ENCODE assay signal across 8 mouse cellular contexts in the genomic region with DNA sequence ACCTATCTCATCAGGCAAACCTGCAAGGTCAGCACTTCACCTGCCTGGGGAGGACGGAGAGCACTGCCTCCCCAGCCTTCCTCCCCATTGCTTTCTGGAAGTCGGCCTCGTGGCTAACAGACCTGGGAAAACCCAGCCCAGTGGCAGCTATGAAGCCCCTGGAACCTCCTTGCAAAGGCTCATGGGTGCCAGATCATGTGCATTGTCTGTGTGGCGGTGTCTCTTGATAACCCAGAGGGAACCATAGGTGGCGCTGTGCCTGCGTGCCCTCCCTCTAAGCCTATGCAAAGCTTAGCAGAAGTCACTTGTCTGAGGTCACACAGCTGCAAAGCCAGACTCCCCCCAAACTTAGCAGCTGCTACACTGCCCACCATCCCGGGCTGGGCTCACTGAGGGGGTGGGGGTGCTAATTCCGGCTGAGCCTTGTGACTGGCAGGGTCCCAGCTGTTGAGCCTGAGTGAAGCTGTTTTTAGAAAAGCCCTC. TPM values are rescaled to one million over a fixed set of nuclear protein-coding genes. Genes with fewer than 3 reads are reported as not detected.
DNase-seq lines count a peak whose midpoint lies in the region; ATAC-seq and TF ChIP-seq lines count a peak whose summit lies in the region.

No protein-coding gene starts in this region.

- no peaks in the 10 kb centered on the region for H3K36me3 ChIP-seq in hindbrain, embryonic 10.5 days
- no peaks in the 10 kb centered on the region for H3K36me3 ChIP-seq in hindbrain, embryonic 12.5 days
- H3K36me3 ChIP-seq in limb, embryonic 11.5 days (ENCODE audit: control insufficient read depth, insufficient read depth, low read length) = no peaks in the 10 kb centered on the region
- no peaks in the 10 kb centered on the region for H3K36me3 ChIP-seq in midbrain, embryonic 11.5 days (ENCODE audit: control insufficient read depth, insufficient read depth, low read length)
- H3K36me3 ChIP-seq in spleen, adult 2 months (ENCODE audit: control insufficient read depth, insufficient read depth, low read length) = no peaks in the 10 kb centered on the region

- no peak overlapping the region for H3K4me3 ChIP-seq in hindbrain, embryonic 10.5 days
- H3K4me3 ChIP-seq in hindbrain, embryonic 12.5 days = no peak overlapping the region
- H3K4me3 ChIP-seq in limb, embryonic 11.5 days (ENCODE audit: low read depth, low read length) = no peak overlapping the region
- no peak overlapping the region for H3K4me3 ChIP-seq in midbrain, embryonic 11.5 days (ENCODE audit: low read depth, low read length)
- H3K4me3 ChIP-seq in spleen, adult 2 months (ENCODE audit: extremely low read depth, insufficient read depth, insufficient read length) = no peak overlapping the region

- H3K27ac ChIP-seq in hindbrain, embryonic 10.5 days = peak overlapping the region; percentile 9; the same call in 1 of the 2 replicates
- H3K27ac ChIP-seq in hindbrain, embryonic 12.5 days = no peak overlapping the region
- H3K27ac ChIP-seq in limb, embryonic 11.5 days (replicated peaks; ENCODE audit: low read depth, low read length) = no peak overlapping the region
- H3K27ac ChIP-seq in midbrain, embryonic 11.5 days (ENCODE audit: low read depth, low read length) = no peak overlapping the region
- H3K27ac ChIP-seq in spleen, adult 2 months (ENCODE audit: insufficient read depth, low read length) = peak overlapping the region; percentile 91

- TF ChIP-seq CTCF in spleen, adult 2 months (IDR thresholded peaks at IDR 0.05; ENCODE audit: extremely low read depth, insufficient read depth, insufficient read length, insufficient replicate concordance) = peak; percentile 75; the same call in 1 of the 2 replicates

- DNase-seq in hindbrain, embryonic 10.5 days (ENCODE audit: low spot score) = peak; percentile 79
- DNase-seq in embryo, embryonic 11 days = peak; percentile 87
- DNase-seq in heart, adult 11 months = peak; percentile 99
- peak; percentile 68 for DNase-seq in kidney, adult 18-20 months
- DNase-seq in limb, embryonic 11.5 days (ENCODE audit: low spot score) = peak; percentile 80
- DNase-seq in midbrain, embryonic 11.5 days (ENCODE audit: low spot score, missing footprints) = peak; percentile 93
- DNase-seq in spleen, adult 2 months (ENCODE audit: low read depth in 1 of 2, low spot score in 2 of 2) = peak; percentile 79 to 81

- H3K9ac ChIP-seq in hindbrain, embryonic 12.5 days = no peak overlapping the region
- no peak overlapping the region for H3K9ac ChIP-seq in limb, embryonic 11.5 days (ENCODE audit: low read length)
- no peak overlapping the region for H3K9ac ChIP-seq in midbrain, embryonic 11.5 days (ENCODE audit: low read length)

- no peak for TF ChIP-seq POLR2A in spleen, adult 2 months (IDR thresholded peaks at IDR 0.05; ENCODE audit: low read depth, low read length)

- peaks cover 53% of the 10 kb centered on the region for H3K4me1 ChIP-seq in hindbrain, embryonic 10.5 days (replicated peaks)
- H3K4me1 ChIP-seq in hindbrain, embryonic 12.5 days = peaks cover 25% of the 10 kb centered on the region
- H3K4me1 ChIP-seq in limb, embryonic 11.5 days (ENCODE audit: control insufficient read depth, insufficient read depth, low read length) = peaks cover 11% of the 10 kb centered on the region
- H3K4me1 ChIP-seq in midbrain, embryonic 11.5 days (ENCODE audit: control insufficient read depth, insufficient read depth, low read length) = peaks cover 19% of the 10 kb centered on the region
- H3K4me1 ChIP-seq in spleen, adult 2 months (ENCODE audit: control insufficient read depth, insufficient read depth, insufficient read length) = peaks cover 23% of the 10 kb centered on the region

- no peaks in the 10 kb centered on the region for H3K9me3 ChIP-seq in hindbrain, embryonic 10.5 days
- H3K9me3 ChIP-seq in hindbrain, embryonic 12.5 days (replicated peaks) = no peaks in the 10 kb centered on the region
- H3K9me3 ChIP-seq in limb, embryonic 11.5 days (ENCODE audit: control insufficient read depth, low read length) = no peaks in the 10 kb centered on the region
- no peaks in the 10 kb centered on the region for H3K9me3 ChIP-seq in midbrain, embryonic 11.5 days (ENCODE audit: control insufficient read depth, low read length)

- no peak for ATAC-seq in hindbrain, embryonic 12.5 days (ENCODE audit: low FRiP score)
- peak; percentile 63 for ATAC-seq in limb, embryonic 11.5 days (ENCODE audit: insufficient number of reproducible peaks, low FRiP score, low TSS enrichment, low read depth)
- ATAC-seq in midbrain, embryonic 11.5 days (ENCODE audit: low FRiP score) = peak; percentile 74

- H3K27me3 ChIP-seq in hindbrain, embryonic 10.5 days (ENCODE audit: insufficient read depth, poor library complexity, severe bottlenecking) = peaks cover 49% of the 10 kb centered on the region
- peaks cover 48% of the 10 kb centered on the region for H3K27me3 ChIP-seq in hindbrain, embryonic 12.5 days
- H3K27me3 ChIP-seq in limb, embryonic 11.5 days (ENCODE audit: control insufficient read depth, insufficient read depth, low read length) = peaks cover 12% of the 10 kb centered on the region
- H3K27me3 ChIP-seq in midbrain, embryonic 11.5 days (ENCODE audit: control insufficient read depth, insufficient read depth, low read length) = peaks cover 27% of the 10 kb centered on the region
- no peaks in the 10 kb centered on the region for H3K27me3 ChIP-seq in spleen, adult 2 months (ENCODE audit: control insufficient read depth, insufficient read depth, low read length)

- H3K4me2 ChIP-seq in hindbrain, embryonic 12.5 days (replicated peaks) = no peak overlapping the region
- H3K4me2 ChIP-seq in limb, embryonic 11.5 days (ENCODE audit: low read depth, severe bottlenecking) = no peak overlapping the region
- no peak overlapping the region for H3K4me2 ChIP-seq in midbrain, embryonic 11.5 days

- 14% methylated on average over 8 of the region's 8 CpGs for WGBS in hindbrain, embryonic 10.5 days
- WGBS in hindbrain, embryonic 12.5 days = 11% methylated on average over 8 of the region's 8 CpGs
- WGBS in limb, embryonic 11.5 days = 13% methylated on average over 8 of the region's 8 CpGs
- WGBS in midbrain, embryonic 11.5 days = 9% methylated on average over 8 of the region's 8 CpGs
- 7% methylated on average over 8 of the region's 8 CpGs for WGBS in spleen, adult 2 months

RNA-seq across cellular contexts. Expression of a gene that starts 1.9 kb away (rescaled TPM):
- 3.7 and 5.5 TPM in 2 replicates for polyA plus RNA-seq in hindbrain, embryonic 10.5 days (2016; fragmentation: Nextera tagmentation; extraction: Ambion mirVana)
- polyA plus RNA-seq in hindbrain, embryonic 12.5 days (2016; fragmentation: Nextera tagmentation; extraction: Ambion mirVana) = 3.3 and 5.0 TPM in 2 replicates
- 4.4 and 5.1 TPM in 2 replicates for polyA plus RNA-seq in limb, embryonic 11.5 days (2014; fragmentation: Nextera tagmentation; extraction: Ambion mirVana)
- polyA plus RNA-seq in midbrain, embryonic 11.5 days (2014; fragmentation: Nextera tagmentation; extraction: Ambion mirVana) = 1.9 and 2.7 TPM in 2 replicates
- polyA plus RNA-seq in spleen, adult 2 months (2012; rRNA removed) = 10.7 and 18.8 TPM in 2 replicates

RNA-seq across cellular contexts. Expression of a gene that starts 26.5 kb away (rescaled TPM):
- polyA plus RNA-seq in hindbrain, embryonic 10.5 days (2016; fragmentation: Nextera tagmentation; extraction: Ambion mirVana) = 281 and 334 TPM in 2 replicates
- 100 and 124 TPM in 2 replicates for polyA plus RNA-seq in hindbrain, embryonic 12.5 days (2016; fragmentation: Nextera tagmentation; extraction: Ambion mirVana)
- 294 TPM in 2 replicates for polyA plus RNA-seq in limb, embryonic 11.5 days (2014; fragmentation: Nextera tagmentation; extraction: Ambion mirVana)
- polyA plus RNA-seq in midbrain, embryonic 11.5 days (2014; fragmentation: Nextera tagmentation; extraction: Ambion mirVana) = 182 and 230 TPM in 2 replicates
- 31.6 and 42.5 TPM in 2 replicates for polyA plus RNA-seq in spleen, adult 2 months (2012; rRNA removed)

RNA-seq across cellular contexts. Expression of a gene that starts 29.4 kb away (rescaled TPM):
- polyA plus RNA-seq in hindbrain, embryonic 10.5 days (2016; fragmentation: Nextera tagmentation; extraction: Ambion mirVana) = 1.5 and 1.8 TPM in 2 replicates
- 1.5 and 2.1 TPM in 2 replicates for polyA plus RNA-seq in hindbrain, embryonic 12.5 days (2016; fragmentation: Nextera tagmentation; extraction: Ambion mirVana)
- polyA plus RNA-seq in limb, embryonic 11.5 days (2014; fragmentation: Nextera tagmentation; extraction: Ambion mirVana) = 2.2 and 2.4 TPM in 2 replicates
- polyA plus RNA-seq in midbrain, embryonic 11.5 days (2014; fragmentation: Nextera tagmentation; extraction: Ambion mirVana) = 1.2 and 1.4 TPM in 2 replicates
- polyA plus RNA-seq in spleen, adult 2 months (2012; rRNA removed) = 39.9 and 40.1 TPM in 2 replicates

RNA-seq across cellular contexts. Expression of a gene that starts 56.7 kb away (rescaled TPM):
- 50.9 and 56.8 TPM in 2 replicates for polyA plus RNA-seq in hindbrain, embryonic 10.5 days (2016; fragmentation: Nextera tagmentation; extraction: Ambion mirVana)
- 154 and 156 TPM in 2 replicates for polyA plus RNA-seq in hindbrain, embryonic 12.5 days (2016; fragmentation: Nextera tagmentation; extraction: Ambion mirVana)
- 95.4 and 113 TPM in 2 replicates for polyA plus RNA-seq in limb, embryonic 11.5 days (2014; fragmentation: Nextera tagmentation; extraction: Ambion mirVana)
- polyA plus RNA-seq in midbrain, embryonic 11.5 days (2014; fragmentation: Nextera tagmentation; extraction: Ambion mirVana) = 62.5 and 82.6 TPM in 2 replicates
- 105 and 137 TPM in 2 replicates for polyA plus RNA-seq in spleen, adult 2 months (2012; rRNA removed)

Comparison
In these comparisons a context has a peak if more than half of its experiments do, and no peak if none do; other contexts are left out.
1. H3K27ac ChIP-seq: peak in hindbrain, embryonic 10.5 days (single experiment) and spleen, adult 2 months (single experiment); none in hindbrain, embryonic 12.5 days (single experiment), limb, embryonic 11.5 days (single experiment) and midbrain, embryonic 11.5 days (single experiment).
2. RNA of a gene that starts 29.4 kb away (polyA plus RNA-seq): 39.9 to 40.1 TPM in spleen, adult 2 months; 2.2 to 2.4 TPM in limb, embryonic 11.5 days, 1.5 to 2.1 TPM in hindbrain, embryonic 12.5 days, 1.5 to 1.8 TPM in hindbrain, embryonic 10.5 days and 1.2 to 1.4 TPM in midbrain, embryonic 11.5 days; every median in the first group is over 10 times any median in the second.
3. Peak in every context shown above with its lines, with median percentiles within 50 percentile points of each other: DNase-seq.